Mouse (Mus musculus): ENCODE results near the gene Tmem121b.

DNA sequence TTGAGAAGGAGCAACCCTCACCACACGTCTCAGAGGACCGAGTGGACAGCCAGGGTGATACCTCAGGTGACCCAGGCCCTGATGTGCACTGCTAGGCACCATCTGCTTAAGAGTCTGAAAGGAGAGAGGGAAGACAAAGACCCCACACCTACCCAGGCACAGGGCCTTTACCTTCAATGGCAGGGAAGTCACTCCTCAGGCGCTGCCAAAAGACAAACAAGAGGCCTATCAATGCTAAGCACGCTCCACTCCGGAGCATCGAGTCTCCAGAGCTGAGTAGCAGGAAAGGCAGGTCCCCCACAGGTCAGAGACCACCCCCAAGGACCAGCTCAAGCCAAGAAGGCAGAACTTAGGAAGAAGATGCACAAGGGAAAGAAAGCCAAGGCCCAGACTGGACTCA, 23.3 kb upstream of the Tmem121b start:
- TF ChIP-seq POLR2A (IDR thresholded peaks at IDR 0.05; ENCODE audit: borderline replicate concordance, extremely low read depth, low read depth, low read length) (no peak), CTCF (IDR thresholded peaks at IDR 0.05; ENCODE audit: insufficient read depth, low read length) (no peak)

Data from lung, adult 2 months (tissue).